Mouse (Mus musculus) lung, postnatal 14 days (tissue): ENCODE data around the gene Pid1.
A peak's percentile ranks its signal among the peaks of the same experiment; 100 is the strongest.
"Not testable (repeated sequence)": the region's sequence is repeated elsewhere in the genome, so short reads cannot be mapped to it uniquely, and the experiment has no call there.

Experiments used
- DNase-seq: peaks from one replicate; pipeline ENCODE4 v3.0.0; 2021

Gene Pid1

DNA sequence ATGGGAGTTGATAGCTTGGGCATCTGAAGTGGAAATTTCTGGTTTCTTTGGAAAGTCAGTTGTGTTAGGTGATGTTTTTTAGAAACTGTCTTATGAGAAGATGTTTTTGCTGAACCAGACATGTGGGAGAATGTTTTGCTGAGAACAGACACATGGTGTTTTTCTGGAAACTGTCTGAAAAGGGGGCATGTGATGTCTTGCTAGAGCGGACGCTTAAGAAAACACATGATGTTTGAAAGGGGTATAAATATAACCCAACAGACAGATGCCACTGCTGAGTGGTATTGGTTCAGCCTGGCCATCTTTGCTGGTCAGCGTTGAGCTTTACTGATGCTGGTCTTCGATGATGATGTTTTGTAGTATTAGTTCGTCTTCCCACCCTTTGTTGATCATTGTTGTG, 6.8 kb downstream of the Pid1 start:
- no peak for DNase-seq

DNA sequence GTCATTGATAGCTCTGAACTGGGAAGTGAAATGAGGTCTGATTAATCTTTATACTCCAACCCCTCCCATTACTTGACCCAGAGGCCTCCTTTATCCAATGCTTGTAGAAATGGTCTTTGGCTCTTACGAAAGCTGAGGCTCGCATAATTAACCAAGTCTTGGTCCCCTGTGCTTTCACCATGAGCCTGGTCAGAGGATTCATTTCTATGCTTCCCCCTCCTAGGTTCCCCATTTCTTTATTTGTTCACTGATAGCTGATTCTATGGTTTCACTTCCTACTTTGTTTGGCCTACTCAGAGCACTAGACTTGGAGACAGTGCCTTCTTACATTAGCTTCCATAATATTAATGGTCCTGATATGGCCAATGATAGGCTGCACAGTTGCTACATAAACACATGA, 13.7 kb downstream of the Pid1 start:
- no peak for DNase-seq

DNA sequence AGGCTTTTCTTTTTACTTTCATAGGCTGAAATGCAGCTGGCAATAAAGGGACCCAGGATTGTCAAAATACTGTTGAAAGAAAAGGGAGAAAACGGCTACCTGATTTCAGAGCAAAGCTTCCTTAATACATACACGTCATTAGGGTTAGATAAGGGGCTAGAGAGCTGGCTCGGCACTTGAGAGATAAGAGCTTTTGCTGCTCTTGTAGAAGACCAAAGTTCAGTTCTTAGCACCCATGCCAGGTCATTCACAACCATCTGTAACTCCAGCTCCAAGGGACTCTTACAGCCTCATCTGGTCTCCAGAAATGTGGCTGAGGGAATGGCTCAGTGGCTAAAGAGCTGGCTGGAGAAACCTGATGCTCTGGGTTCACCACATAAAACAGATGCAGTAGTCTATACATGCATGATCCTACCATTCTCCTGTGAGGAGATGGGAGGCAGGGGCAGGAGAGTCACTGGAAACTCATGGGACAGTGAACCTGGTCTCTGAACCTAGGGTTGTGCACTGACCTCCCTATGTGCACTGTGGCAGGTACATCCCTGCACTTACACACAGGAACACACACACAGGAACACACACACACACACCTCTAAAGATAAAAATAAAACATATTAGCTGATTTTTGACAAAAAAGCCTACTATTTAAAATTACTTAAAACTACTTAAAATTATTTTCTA, 16.0 kb downstream of the Pid1 start:
- DNase-seq, result no peak

DNA sequence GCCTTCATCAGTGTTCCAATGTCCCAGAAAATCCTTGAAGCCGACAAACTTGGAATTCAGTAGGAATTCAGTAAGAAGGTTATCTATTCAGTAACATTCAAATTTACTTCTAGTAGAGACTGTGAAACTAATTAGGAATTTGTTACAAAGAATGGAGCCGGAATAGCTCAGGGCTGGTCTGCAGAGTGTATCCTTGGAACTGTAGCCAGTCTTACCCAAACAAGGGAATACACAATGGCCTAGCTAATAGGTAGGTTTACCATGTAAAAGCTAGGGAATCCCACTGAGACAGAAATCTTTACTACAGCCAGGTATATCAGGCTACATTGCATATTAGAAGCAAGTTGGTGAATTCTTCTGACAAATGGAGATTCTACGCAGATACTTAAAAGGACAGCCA, 31.2 kb downstream of the Pid1 start:
- not testable (repeated sequence) for DNase-seq

DNA sequence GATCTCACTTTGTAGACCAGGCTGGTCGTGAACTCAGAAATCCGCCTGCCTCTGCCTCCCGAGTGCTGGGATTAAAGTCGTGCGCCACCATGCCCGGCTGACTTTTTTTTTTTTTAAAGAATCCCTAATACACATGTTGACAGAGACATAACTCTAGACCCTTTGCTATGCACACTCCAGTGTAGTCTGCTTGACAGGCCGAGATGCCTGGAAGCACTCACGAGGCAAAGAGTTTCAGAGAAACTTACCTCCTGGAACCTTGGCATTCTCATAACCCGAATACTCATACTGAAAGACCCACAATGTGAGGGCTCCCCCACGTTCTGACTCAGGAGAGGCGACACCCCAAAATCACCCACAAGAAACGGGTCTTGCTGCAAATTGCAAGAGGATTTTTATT, 32.1 kb downstream of the Pid1 start:
- DNase-seq, result not testable (repeated sequence)

DNA sequence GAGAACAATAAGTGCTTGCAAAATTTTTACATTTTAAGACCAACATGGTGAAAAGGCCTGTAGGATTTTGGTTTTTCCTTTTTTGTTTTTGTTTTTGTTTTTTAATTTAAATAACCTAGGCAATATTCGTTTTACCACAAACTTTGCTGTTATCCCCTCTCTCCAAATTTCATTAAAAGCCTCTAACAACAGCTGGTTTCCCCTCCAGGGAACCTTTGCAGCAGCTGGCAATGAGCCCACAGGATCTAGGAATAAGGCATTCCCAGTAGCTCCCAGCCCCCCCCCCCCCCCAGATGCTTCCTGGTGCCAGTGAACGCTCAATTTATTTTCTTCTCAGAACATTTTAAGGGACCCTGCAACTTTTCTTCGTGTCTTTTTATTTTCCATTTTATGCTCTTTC, 38.7 kb downstream of the Pid1 start:
- DNase-seq, result peak; percentile 18

DNA sequence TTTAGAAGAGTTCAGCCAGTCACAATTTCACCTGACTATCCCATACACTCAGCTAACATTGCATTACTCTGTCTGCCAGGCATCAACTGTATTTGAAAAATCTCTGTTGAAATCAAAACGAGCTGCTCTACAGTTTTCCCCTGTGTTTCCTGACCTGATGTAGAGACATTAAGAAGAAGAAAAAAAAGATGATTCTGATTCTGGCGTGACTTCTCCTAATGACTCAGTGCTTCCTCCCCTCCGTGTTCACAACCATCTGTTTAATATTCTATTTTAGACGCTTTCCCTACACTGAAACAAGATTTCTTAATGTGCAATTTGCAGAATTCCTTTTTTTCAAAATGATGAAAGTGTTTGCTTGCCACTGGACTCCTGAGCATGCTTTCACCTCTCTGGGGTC, 42.7 kb downstream of the Pid1 start:
- no peak for DNase-seq

DNA sequence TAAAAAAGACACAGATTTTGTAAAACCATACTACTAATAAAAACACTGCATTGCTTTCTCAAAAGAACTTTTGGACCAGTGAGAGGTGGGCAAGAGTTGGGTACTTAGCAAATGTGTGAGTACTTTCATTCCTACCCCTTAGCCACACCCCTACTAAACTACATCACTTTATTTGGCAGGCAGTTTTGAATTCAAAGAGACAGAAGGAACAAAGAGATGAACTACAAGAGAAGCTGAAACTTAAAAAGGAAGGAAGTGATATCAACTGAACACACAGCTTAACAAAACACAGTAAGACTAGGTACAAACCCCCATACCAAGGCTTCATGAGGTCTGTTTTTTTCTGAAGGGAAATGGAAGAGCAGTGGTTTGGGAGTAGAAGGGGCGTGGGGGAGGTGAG, 45.4 kb downstream of the Pid1 start:
- no peak for DNase-seq

DNA sequence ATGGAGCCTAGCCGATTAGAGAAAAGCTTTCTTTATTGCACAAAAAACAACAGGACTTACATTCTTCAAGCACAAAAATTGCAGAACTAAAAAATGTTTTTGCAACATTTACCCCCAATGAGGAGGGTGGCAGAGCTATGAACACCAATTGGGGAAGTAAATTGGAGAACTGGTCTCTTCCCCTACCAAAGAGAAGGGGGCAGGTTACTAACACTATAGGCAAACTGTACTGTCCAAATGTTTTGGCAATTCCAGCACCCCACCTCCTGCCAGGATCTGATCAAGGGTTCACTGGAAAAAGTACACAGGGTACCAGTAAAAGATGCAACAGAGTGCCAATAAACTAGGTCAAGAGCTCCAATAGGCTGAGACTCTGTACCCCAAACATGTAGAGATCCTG, 46.2 kb downstream of the Pid1 start:
- DNase-seq, result no peak

DNA sequence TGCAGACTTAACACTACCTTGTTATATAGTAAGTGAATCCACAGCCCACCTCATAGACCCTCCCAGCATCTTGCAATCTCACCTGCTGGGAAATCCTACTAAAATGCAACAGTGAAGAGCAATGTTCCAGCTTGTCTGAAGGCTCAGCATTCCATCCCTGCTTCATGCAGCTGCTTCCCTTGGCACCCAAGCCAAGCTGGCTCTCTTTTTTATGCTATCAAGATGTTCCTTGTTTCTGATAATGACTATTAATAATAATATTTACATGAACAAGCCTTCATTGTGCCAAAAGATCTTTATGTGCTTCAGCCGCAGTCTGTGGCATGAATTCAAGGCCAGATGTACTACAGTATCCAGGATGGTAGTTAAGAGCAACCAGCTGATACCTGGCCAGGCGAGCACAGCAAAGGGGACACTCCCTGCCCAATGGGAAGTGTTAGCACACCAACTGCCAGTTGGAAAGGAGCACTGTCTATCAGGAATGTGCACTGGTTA, 54.0 kb downstream of the Pid1 start:
- peak; percentile 9 for DNase-seq

DNA sequence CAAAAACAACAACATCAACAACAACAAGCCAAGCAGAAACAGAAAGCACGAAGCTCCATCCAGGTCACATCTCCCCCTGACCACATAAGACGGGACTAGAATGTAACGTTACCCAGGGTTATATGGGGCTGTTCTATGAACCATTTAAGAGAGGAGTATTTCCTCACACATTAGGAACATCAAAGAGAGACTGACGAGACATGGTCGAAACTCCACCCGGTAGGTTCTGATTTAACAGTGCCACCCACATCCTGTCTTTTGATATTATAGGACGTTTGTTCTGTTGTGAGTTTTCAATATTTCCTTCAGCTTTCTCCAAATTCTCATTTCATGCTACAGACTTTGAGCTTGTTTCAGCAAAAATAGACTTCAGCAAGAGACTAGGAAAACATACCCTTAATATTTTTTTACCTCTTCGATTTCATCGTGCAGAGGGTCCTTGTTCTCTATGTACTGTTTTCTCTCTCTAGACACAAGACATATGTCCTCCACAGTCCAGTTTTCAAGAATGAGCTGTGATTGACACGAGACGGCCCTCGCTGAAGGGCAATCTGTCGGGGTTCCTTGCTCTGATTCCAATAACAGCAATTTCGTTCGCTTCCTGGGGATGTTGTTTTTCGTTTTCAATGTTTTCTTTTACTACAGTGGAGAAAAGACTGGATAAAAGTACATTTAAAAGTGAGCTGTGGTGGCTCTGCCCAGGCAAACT, 58.1 kb downstream of the Pid1 start:
- peak; percentile 25 for DNase-seq

DNA sequence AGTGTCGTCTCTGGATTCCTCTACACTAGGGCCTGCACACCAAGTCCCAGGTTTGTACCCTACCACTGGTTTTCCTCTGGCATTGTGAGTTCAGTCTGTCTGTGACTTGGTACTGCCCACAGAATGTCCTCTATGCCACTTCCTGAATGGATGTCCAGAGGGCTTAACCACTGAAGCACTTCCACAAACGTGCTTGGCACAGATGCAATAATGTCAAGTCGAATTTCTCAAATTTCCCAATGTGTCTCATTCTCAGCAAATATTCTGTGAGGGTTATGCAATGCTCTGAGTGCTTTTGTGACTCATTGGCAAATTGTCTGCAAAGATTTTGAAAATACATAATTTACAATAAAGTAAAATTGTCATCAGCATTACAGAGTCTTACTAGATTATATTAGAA, 61.2 kb downstream of the Pid1 start:
- DNase-seq, result peak; percentile 42

DNA sequence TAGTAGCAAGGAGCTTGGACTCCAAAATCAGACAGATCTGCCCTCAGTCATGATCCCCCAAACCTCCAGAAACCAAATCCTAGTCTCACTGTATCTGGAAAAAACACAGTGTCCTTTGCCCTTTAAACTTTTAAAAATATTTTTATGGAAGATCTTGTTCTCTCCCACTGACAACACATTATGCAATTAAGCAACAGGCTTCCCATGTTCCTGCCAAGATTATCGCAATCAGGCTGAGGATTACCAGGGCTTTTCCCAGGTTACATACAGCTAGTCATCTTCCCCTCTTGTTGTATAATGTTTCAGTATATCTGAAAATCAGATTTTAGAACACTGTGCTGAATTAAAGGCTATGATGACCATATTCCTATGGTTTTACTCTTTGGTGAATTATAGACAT, 64.3 kb downstream of the Pid1 start:
- no peak for DNase-seq

DNA sequence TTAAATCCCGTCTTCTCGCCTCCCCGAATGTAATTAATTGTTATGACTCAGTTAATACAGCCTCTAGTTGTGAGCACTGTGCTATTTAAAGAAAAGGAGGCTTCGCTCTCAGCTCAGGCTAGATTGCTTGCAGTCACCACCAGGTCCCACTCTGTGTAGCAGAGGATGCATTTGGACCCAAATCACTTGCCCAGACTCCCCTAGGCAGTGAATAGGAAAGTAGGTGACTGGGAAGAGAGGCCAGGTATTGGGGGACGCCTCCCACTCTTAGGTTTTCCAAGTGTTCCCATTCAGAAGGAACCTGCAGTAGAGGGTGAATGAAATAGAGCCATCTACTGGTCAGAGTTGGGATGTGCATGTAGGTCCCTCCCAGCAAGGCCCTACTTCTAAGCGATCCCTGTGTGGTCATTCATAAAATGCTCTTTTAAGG, 77.3 kb downstream of the Pid1 start:
- DNase-seq, result peak; percentile 61

DNA sequence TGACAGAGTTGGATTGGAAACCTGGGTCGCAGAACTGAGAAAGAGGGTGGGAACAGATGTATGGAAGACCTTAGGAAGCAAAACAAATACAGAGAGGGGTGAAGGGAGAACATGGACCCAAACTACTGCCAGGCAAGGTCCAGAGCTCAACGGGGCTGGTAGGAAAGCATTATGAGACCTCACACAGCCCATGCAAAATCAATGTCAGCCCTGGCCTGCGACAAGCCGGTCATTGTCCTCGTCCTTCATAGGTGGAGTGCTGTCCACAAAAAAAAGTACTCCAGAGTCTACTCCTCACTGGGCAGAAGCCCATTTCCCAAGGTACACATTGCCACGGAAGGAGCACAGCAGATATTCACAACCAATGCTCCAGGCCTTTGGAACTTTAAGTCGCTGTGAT, 78.4 kb downstream of the Pid1 start:
- no peak for DNase-seq

DNA sequence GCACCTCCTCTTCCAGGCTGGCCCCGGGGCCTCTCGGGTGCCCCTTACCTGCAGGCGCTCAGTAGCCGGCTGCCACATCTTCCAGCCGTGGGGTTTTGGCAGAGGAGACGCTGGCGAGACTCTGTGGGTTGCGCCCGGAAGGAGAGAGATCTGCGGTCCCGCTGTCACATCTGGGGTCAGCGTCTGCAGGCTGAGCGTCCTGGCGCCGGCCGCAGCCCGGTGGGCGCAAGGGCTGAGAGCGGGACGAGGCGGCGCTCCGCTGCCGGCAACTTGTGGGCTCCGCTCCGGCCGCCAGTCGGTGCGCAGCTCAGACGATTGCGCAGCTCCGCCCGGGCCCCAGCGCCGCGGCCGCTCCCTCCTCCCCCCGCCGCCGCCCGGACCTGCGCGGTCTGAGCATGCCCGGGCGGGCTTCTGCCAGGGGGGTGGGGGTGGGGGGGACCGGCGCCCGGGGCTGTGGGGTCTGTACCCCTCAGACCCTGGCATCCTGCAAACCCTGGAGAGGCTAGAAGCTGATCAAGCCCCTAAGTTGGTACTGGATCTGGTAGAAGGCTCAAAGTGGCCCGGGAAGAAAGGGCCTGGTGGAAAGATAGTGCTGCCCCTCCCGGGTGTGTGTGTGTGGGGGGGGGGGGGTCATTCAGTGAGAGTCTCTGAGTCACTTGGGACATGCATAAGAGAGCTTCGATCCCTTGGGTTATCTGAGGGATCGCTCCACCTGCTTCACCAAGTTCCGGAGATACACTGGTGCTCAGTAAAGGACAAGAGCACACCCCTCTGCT, 79.5 kb downstream of the Pid1 start:
- DNase-seq, result peak; percentile 45

DNA sequence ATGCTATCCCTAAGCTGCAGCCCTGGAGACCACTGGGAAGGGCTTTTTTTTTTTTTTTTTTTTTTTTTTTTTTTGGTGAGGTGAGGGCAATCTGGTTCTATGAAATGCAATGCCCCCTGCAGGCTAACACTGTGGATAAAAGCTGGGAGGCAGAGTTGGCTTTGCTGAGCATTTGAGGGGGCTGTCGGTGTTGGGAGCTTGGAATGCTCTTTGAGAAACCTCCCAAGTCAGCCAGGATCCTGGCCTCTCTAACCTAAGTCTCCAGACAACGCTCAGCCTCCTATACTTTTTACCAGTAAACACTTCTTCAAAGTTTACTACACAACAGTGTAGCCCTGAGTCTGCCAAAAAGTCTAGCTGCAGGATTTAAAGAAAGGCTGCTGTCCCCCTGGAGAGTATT, 80.9 kb downstream of the Pid1 start:
- peak; percentile 36 for DNase-seq

DNA sequence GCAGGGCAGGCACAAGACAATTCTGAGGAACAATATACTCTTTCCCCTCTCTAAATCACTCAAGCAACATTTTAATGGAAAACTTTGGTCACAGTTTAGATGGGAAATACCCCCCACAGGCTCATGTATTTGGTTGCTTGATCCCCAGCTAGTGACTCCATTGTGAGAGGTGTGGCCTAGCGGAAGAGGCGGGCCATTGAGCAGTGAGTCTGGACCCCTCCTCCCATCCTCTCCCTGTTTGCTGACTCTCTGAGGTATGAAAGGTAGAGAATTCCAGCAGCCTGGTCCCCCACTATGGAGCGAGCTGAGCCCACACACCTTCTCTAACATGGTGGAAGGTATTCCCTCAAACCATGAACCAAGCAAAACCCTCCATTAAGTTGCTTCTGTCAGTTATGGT, 83.8 kb downstream of the Pid1 start:
- DNase-seq, result no peak

DNA sequence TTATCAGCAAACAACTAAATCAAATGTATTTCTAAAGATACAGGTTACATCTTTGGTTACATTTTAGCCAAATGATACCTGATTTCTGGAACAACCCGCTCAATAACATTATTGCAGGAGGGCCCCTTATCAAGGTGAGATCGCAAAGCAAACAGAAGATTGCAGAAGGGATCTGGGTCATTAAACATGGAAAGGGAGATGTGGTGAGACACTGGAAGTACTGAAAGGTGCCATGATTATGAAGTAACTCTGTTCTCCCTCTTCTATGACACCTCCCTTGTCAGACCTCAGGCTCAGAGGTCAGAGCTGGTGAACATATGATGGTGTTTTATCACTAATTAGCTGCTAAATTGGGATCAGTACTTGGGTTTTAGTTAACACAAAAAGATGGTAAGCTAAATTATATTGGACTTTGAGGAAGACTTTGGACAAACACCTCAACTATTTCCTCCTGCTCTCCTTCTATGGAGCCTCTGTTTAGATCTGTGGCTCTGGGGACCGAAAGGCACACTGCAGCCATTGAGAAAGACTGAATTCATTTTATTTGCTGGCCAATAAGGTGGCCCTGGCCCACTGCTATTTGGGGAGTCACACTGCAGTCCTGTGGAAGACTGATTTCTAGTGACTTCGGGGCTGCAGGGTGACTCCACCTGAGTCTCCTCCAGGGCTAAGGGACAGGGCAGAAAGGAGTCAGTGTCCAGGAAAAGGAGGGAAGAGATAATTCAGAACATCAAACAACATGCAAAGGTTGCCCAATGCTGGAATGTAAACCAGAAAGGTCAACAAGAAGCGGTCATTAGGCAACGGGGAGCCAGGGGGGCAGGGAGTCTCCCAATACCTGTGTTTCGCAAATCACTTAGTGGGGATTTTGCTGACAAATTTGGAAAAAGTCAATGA, 85.4 kb downstream of the Pid1 start:
- DNase-seq, result no peak

DNA sequence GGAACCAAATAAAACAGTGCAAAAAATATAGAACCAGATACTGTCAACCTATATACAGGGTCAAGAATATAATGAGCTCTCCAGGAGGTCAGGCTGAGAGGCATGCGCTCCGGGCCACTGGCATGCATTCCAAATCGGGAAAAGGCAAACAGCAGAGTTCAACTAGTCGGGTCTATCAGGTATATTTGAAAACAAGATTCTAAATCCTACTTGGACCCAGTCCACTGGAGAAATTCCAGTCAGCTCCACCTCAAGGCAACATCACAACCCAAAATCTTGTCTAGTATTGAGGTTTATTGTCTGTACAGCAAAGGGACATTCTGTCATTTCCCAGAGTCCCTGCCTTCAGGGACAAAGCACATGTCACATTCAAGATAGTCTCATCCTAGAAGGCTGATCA, 91.0 kb downstream of the Pid1 start:
- no peak for DNase-seq

DNA sequence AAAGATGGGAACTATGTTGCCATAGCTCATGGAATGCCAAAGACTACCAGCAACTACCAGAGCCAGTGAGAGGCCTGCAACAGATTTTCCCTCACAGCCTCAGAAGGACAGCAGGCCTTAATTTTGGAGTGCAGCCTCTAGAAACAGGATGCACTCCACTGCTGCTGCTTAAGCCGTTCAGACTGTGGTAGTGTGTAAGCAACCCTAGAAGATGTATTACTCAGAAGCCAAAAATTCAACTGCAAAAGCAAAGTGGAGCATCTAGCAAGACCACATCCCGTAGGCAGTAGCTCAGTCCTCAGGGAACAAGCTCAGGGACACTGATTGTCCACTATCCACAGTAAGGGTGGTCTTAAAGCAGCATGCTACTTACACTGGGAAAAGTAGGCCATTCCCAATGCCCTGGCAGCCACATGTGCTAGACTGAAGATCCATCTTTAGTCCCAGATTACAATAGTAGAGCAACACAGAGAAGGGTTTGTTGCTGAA, 92.2 kb downstream of the Pid1 start:
- DNase-seq, result no peak

DNA sequence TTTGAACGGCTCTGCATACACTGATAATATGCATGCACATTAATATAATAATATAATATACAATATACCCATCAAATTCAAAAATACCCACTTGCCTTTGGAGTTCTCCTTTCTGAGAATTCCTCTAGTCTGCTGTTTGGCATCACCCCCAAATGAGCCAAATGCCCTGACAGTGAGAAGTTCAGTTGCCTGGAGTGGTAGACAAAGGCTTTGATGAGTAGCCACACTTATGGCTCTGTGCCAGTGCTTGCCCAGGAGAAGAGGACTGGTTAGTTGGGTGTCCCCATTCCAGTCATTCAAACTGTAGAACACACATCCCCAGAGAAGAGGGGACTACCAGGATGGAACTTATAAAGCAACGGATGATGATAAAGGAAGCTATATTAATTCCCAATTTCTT, 106.3 kb downstream of the Pid1 start:
- DNase-seq, result no peak

DNA sequence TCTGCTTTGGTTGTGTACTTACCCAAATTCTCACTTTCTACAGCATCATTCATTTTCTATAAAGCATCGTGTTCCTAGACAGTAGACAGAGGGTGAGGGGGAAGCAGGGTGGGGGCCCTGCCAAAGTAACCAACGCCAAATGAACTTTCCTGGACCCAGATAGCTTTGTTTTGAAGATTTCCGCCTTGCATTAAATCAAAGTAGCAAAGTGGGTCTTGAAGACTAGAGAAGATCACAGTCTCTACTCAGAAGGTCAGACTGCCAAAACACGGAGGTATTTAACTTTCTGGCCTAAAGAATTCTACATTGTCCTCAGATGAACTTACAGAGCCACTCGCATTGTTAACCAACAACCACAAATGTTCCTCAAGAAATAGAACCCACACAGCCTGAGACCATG, 109.6 kb downstream of the Pid1 start:
- DNase-seq, result no peak
